Mouse (Mus musculus): Measurements from ENCODE around the gene Styx.

- no peak for TF ChIP-seq GATA1 (IDR thresholded peaks at IDR 0.05; ENCODE audit: low read length)
- TF ChIP-seq TAL1 (IDR thresholded peaks at IDR 0.05; ENCODE audit: low read length) = no peak
Observed at GRCm38 (mm10) chr14:45320111-45320510, 30.8 kb upstream of the Styx start.
